Mouse (Mus musculus): ENCODE measurements around the gene H2-T22. TPM values are rescaled to one million over a fixed set of nuclear protein-coding genes. Genes with fewer than 3 reads are reported as not detected.
"Not testable (repeated sequence)": the region's sequence is repeated elsewhere in the genome, so short reads cannot be mapped to it uniquely, and the experiment has no call there.

H2-T22 gene
- polyA plus RNA-seq, 1 experiment from 2014 or later, result 7.3 TPM

DNA sequence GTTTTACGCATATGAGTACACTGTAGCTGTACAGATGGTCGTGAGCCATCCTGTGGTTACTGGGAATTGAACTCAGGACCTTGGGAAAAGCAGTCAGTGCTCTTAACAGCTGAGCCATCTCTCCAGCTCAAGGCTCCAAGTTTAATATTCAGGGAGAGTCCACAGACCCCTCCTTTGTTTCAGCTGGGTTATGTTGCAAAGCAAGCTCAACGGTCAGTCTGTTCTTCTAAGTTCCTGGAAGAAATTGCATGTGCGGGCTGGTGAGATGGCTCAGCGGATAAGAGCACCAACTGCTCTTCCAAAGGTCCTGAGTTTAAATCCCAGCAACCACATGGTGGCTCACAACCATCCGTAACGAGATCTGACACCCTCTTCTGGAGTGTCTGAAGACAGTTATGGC lies 38.1 kb downstream of the H2-T22 start:
- H3K27ac ChIP-seq (replicated peaks); H3K4me1 ChIP-seq; H3K4me3 ChIP-seq (replicated peaks); H3K9ac ChIP-seq (replicated peaks); ATAC-seq (ENCODE audit: low FRiP score); H3K27me3 ChIP-seq (replicated peaks); H3K4me2 ChIP-seq; H3K9me3 ChIP-seq (replicated peaks): not testable (repeated sequence)
- WGBS, result 96% methylated on average over 7 of the region's 7 CpGs
- peaks cover 10% of the 10 kb centered on the region; the same call in 1 of the 2 replicates for H3K36me3 ChIP-seq

DNA sequence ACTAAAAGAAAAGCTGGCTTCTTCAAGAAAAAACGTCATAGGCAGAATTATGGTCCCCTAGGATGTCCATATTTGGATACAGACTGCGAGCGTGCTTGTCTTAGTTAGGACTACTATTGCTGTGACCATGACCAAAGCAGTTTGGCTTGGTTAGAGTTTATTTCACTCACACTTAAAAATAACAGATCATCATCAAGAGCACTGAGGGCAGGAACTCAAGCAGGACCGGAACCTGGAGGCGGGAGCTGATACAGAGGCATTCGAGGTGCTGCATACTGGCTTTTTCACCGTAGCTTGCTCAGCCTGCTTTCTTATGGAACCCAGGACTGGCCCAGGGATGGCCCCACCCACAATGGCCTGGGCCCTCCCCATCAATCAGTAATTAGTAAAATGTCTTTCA lies 39.2 kb downstream of the H2-T22 start:
- Histone ChIP-seq H3K36me3 (peaks cover 10% of the 10 kb centered on the region; the same call in 1 of the 2 replicates), H3K4me2 (no peak overlapping the region), H3K27ac (replicated peaks) (no peak overlapping the region), H3K9ac (replicated peaks) (no peak overlapping the region), H3K4me3 (replicated peaks) (no peak overlapping the region), H3K27me3 (replicated peaks) (no peaks in the 10 kb centered on the region), H3K9me3 (replicated peaks) (no peaks in the 10 kb centered on the region), H3K4me1 (0 out of 2 replicates have a peak, but pooled peaks cover 3% of the 10 kb centered on the region)
- WGBS, result 96% methylated on average over 7 of the region's 7 CpGs
- ATAC-seq (ENCODE audit: low FRiP score), result no peak

DNA sequence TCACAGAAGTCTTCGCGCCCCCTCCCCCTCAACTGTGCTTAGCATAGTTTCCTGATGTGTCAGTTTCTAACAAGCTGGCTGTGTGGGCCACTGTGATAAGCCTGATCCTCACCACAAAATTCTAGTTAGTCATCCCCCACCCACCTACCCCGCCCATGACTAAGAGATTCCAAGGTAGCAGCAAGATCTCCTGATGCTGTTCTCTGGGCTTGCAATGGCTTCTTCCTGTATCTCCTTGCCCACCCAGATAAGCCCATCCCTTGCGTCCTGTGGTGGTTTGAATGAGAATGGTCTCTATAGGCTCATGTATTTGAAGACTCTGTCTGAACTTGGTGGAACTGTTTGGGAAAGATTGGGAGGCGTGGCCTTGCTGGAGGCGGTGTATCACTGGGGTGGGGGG lies 40.6 kb downstream of the H2-T22 start:
- WGBS, result 96% methylated on average over 6 of the region's 6 CpGs
- no peak for ATAC-seq (ENCODE audit: low FRiP score)

DNA sequence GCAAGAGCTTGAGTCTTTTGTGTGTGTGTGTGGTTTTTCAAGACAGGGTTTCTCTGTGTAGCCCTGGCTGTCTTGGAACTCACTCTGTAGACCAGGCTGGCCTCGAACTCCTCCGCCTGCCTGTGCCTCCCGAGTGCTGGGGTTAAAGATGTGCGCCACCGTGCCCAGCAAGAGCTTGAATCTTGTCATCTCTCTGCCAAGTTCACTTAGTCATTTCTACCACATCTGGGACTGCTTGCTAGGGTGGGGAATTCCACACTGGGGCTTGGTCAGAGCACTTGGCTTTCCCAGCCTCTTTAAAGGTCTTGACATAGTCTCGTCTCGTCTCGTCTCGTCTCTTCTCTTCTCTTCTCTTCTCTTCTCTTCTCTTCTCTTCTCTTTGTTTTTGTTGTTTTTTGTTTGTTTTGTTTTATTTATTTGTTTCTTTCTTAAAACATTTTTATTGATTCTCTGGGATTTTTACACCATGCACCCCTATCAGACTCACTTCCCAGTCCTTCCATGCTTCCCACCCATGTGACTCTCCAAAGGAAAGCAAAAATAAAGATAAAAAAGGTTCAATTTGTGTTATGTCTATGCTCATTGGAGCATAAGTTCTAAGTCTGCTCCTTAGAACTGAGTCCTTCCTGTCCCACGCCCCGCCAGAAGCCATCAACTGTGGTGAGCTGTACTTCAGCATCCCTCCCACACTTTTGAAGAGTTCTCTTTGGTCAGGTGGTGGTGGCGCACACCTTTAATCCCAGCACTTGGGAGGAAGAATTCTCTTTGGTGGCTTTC lies 41.2 kb downstream of the H2-T22 start:
- peaks cover 20% of the 10 kb centered on the region for H3K4me1 ChIP-seq
- 93% methylated on average over 12 of the region's 12 CpGs for WGBS
- H3K4me2 ChIP-seq, result no peak overlapping the region
- H3K9me3 ChIP-seq (replicated peaks), result no peaks in the 10 kb centered on the region
- ATAC-seq (ENCODE audit: low FRiP score), result no peak
- no peak overlapping the region for H3K27ac ChIP-seq (replicated peaks)
- no peak overlapping the region for H3K4me3 ChIP-seq (replicated peaks)
- H3K27me3 ChIP-seq (replicated peaks), result no peaks in the 10 kb centered on the region
- peaks cover 5% of the 10 kb centered on the region; the same call in 1 of the 2 replicates for H3K36me3 ChIP-seq
- H3K9ac ChIP-seq (replicated peaks), result no peak overlapping the region

More for the DNA sequence above, 40.6 kb downstream of the H2-T22 start:
- Histone ChIP-seq H3K4me1 (peaks cover 15% of the 10 kb centered on the region), H3K9me3 (replicated peaks) (no peaks in the 10 kb centered on the region), H3K36me3 (peaks cover 10% of the 10 kb centered on the region; the same call in 1 of the 2 replicates), H3K4me3 (replicated peaks) (no peak overlapping the region), H3K9ac (replicated peaks) (no peak overlapping the region), H3K4me2 (no peak overlapping the region), H3K27ac (replicated peaks) (no peak overlapping the region), H3K27me3 (replicated peaks) (no peaks in the 10 kb centered on the region)

DNA sequence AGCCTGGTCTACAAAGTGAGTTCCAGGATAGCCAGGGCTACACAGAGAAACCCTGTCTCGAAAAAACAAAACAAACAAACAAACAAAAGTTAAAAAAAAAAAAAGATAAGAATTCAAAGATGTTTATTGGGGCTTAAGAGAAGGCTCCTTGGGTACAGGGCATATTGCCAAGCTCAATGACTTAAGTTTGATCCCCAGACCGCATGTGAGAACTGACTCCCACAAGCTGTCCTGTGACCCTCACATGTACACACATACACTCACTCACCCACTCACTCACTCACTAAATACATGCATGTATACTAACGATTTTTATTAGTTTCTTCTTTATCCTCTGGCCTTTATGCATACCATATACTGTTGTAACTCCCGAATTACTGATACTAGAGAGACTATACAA lies 42.2 kb downstream of the H2-T22 start:
- no peak overlapping the region for H3K4me2 ChIP-seq
- no peak overlapping the region for H3K4me3 ChIP-seq (replicated peaks)
- H3K9me3 ChIP-seq (replicated peaks), result no peaks in the 10 kb centered on the region
- no peak for ATAC-seq (ENCODE audit: low FRiP score)
- no peaks in the 10 kb centered on the region for H3K36me3 ChIP-seq
- H3K4me1 ChIP-seq, result peaks cover 29% of the 10 kb centered on the region
- WGBS, result 85% methylated on average over 4 of the region's 4 CpGs
- H3K9ac ChIP-seq (replicated peaks), result no peak overlapping the region
- no peak overlapping the region for H3K27ac ChIP-seq (replicated peaks)
- H3K27me3 ChIP-seq (replicated peaks), result no peaks in the 10 kb centered on the region

DNA sequence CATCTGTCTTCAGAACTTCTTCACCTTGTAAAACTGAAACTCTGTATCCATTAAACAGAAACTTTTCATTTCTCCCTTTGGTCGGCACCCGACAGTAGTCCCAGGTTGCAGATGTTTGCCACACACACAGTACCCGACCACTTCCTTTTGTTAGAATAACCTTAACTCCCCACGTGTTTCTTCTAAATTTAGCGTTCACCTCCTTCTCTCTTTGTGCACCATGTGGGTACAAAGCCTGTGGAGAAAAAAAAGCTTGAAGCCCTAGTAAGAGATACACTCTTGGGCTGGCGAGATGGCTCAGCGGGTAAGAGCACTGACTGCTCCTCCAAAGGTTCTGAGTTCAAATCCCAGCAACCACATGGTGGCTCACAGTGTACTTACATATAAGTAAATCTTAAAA lies 43.2 kb downstream of the H2-T22 start:
- Histone ChIP-seq H3K4me2 (no peak overlapping the region), H3K36me3 (no peaks in the 10 kb centered on the region), H3K9me3 (replicated peaks) (no peaks in the 10 kb centered on the region), H3K4me1 (peaks cover 30% of the 10 kb centered on the region), H3K9ac (replicated peaks) (no peak overlapping the region), H3K4me3 (replicated peaks) (no peak overlapping the region), H3K27me3 (replicated peaks) (no peaks in the 10 kb centered on the region), H3K27ac (replicated peaks) (no peak overlapping the region)
- no peak for ATAC-seq (ENCODE audit: low FRiP score)
- WGBS, result 92% methylated on average over 7 of the region's 7 CpGs

DNA sequence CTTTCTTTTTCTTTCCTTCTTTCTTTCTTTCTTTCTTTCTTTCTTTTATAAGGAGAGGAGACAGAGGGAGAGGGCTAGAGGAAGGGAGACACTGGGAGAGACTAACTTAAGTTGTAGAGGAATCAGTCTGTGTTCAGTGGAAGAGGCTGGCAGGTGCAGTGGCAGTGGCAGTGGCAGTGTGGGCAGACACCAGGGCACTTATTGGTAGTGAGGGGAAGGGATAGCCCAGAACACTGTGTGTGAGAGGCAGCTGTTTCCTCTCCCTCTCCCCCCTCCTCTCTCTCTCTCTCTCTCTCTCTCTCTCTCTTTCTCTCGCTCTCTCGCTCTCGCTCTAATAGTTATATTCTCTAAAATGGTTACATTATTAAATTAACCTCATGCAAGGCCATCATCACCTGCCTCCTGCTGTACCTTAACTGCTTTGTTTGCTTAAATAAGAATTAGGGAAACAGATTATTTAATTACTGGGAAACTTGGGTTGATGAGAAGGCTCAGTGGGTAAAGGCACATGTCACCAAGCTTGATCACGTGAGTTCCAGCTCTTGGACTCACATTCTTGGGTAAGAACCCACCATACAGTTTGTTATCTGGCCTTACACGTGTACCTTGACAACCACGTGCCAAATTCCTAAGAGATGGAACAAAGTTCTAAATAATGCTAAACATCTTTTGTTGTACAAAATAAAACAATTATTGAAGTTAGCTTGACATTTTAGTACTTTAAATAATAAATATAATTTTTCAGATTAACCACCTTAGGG lies 43.8 kb downstream of the H2-T22 start:
- Histone ChIP-seq H3K9me3 (replicated peaks) (no peaks in the 10 kb centered on the region), H3K4me3 (replicated peaks) (no peak overlapping the region), H3K27me3 (replicated peaks) (no peaks in the 10 kb centered on the region), H3K4me1 (peaks cover 30% of the 10 kb centered on the region), H3K4me2 (no peak overlapping the region), H3K27ac (replicated peaks) (no peak overlapping the region), H3K9ac (replicated peaks) (no peak overlapping the region), H3K36me3 (no peaks in the 10 kb centered on the region)
- 85% methylated on average over 6 of the region's 6 CpGs for WGBS
- no peak for ATAC-seq (ENCODE audit: low FRiP score)

DNA sequence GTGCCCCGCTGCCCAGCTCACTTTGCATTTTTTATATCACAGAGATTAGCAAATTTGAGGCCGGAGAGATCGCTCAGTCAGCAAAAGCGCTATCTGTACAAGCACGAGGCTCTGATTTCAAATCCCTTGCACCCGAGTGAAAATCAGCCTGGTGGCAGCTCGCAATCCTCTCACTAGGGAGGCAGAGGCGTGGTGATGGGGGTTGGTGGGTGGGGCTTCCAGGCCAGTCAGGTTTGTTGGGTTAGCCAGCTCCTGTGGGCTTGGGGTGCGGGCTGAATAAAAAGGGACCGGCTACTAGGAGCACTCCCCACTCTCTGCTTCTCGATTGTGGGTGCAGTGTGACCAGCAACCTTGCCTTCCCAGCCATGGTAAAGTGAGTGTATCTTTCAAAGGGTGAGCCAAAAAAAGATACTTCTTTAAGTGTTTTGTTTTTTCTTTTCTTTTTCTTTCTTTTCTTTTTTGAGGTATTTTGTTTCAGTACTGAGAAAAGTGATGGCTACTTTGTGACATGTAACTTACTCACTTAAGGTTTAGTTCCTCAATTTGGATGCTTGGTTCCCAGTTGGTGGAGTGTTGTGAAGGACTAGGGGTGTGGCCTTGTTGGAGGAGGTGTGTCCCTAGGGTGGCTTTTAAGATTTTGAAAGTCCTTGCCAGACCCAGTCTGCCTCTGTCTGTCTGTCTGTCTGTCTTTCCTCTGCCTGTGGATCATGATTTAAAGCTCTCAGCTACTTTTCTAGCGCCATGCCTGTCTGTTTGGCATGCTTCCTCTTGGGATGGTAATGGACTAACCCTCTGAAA lies 44.6 kb downstream of the H2-T22 start:
- ATAC-seq (ENCODE audit: low FRiP score), result no peak
- H3K4me3 ChIP-seq (replicated peaks), result no peak overlapping the region
- no peaks in the 10 kb centered on the region for H3K9me3 ChIP-seq (replicated peaks)
- H3K4me2 ChIP-seq, result peak overlapping the region; percentile 13; the same call in 1 of the 2 replicates
- 61% methylated on average over 12 of the region's 12 CpGs for WGBS
- H3K36me3 ChIP-seq, result no peaks in the 10 kb centered on the region
- peaks cover 30% of the 10 kb centered on the region for H3K4me1 ChIP-seq
- H3K27me3 ChIP-seq (replicated peaks), result no peaks in the 10 kb centered on the region
- no peak overlapping the region for H3K27ac ChIP-seq (replicated peaks)
- no peak overlapping the region; the same call in 1 of the 2 replicates for H3K9ac ChIP-seq (replicated peaks)

DNA sequence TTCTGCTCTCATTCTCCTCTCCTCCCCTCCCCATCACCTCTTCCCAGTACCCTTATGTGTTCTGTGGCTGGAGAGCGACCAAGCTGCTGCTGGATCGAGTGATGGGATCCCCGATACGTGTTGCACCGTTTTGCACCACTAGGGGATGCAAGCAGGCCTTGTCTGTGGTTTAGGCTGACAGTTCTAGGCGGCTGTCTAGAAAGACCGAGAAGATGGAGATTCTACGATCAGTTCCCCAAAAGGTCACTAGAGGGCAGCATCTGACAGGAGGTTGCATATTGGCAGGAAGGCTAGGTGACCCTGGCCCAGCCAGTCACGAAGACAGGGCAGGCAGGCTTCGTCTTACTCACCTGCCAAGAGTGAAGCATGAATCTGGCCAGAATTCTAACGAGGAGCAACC lies 45.6 kb downstream of the H2-T22 start:
- Histone ChIP-seq H3K27me3 (replicated peaks) (no peaks in the 10 kb centered on the region), H3K9ac (replicated peaks) (no peak overlapping the region), H3K36me3 (no peaks in the 10 kb centered on the region), H3K27ac (replicated peaks) (no peak overlapping the region), H3K9me3 (replicated peaks) (no peaks in the 10 kb centered on the region), H3K4me2 (peak overlapping the region; percentile 13), H3K4me3 (replicated peaks) (no peak overlapping the region; the same call in 1 of the 2 replicates), H3K4me1 (peaks cover 30% of the 10 kb centered on the region)
- 2% methylated on average over 11 of the region's 11 CpGs for WGBS
- peak; percentile 62 for ATAC-seq (ENCODE audit: low FRiP score)

DNA sequence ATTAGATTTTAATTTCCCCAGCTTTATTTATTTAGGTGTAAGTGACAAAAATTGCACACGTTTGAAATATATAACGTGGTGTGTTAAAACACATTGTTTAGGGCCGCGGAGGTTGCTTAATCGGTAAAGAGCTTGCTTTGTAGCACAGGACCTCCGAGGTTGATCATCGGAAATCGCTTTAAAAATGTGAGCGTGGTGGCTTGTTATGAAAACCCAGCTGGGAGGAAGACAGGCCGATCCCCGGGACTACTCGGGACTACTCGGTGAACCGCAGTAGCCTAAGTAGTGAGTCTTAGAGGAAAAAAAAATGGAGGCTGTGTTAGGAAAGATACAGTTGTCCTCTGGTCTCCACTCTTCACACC lies 47.7 kb downstream of the H2-T22 start:
- Histone ChIP-seq H3K9ac (replicated peaks) (peak overlapping the region; percentile 63), H3K4me1 (peaks cover 30% of the 10 kb centered on the region), H3K36me3 (no peaks in the 10 kb centered on the region), H3K27ac (replicated peaks) (peak overlapping the region; percentile 82), H3K4me2 (peak overlapping the region; percentile 63), H3K27me3 (replicated peaks) (no peaks in the 10 kb centered on the region), H3K9me3 (replicated peaks) (no peaks in the 10 kb centered on the region), H3K4me3 (replicated peaks) (peak overlapping the region; percentile 56)
- 2% methylated on average over 14 of the region's 14 CpGs for WGBS
- no peak for ATAC-seq (ENCODE audit: low FRiP score)

DNA sequence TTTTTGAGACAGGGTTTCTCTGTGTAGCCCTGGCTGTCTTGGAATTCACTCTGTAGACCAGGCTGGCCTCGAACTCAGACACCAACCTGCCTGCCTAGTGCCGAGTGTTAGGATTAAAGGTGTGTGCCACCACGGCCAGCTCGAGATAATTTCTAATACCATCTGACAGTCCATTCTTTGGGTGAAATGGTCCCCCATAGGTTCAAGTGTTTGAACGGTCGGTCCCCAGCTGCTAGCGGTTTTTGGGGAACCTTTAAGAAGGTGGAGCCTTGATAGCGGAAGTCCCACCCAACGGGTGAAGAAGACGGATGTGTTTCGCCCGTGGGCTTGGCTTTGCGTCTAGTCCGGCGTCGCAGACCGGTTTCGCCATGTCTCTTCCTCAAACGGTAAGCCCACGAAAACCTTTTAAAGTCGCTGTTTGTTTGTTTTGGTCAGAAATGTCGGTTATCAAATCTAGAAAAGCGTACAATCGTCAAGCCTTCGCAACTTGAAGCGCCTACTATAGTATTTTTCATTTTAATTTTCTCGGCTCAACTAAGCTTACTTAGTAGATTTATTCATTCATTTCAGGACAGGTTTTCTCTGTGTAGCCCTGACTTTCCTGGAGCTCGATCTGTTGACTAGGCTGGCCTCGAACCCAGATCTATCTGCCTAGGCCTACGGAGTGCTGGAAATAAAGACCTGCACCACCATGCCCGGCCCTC lies 48.2 kb downstream of the H2-T22 start:
- H3K9me3 ChIP-seq (replicated peaks), result no peaks in the 10 kb centered on the region
- 3% methylated on average over 31 of the region's 31 CpGs for WGBS
- peak overlapping the region; percentile 56 for H3K4me3 ChIP-seq (replicated peaks)
- ATAC-seq (ENCODE audit: low FRiP score), result peak; percentile 84
- H3K36me3 ChIP-seq, result peaks cover 4% of the 10 kb centered on the region; the same call in 1 of the 2 replicates
- H3K4me1 ChIP-seq, result peaks cover 30% of the 10 kb centered on the region
- H3K9ac ChIP-seq (replicated peaks), result peak overlapping the region; percentile 63
- H3K4me2 ChIP-seq, result peak overlapping the region; percentile 63
- no peaks in the 10 kb centered on the region for H3K27me3 ChIP-seq (replicated peaks)
- H3K27ac ChIP-seq (replicated peaks), result peak overlapping the region; percentile 82
